Mouse (Mus musculus): Measurements from ENCODE around the gene Snrpb2. TPM values are rescaled to one million over a fixed set of nuclear protein-coding genes. Genes with fewer than 3 reads are reported as not detected.

Snrpb2 gene
- 0.71 and 4.8 TPM in 2 replicates for polyA plus RNA-seq (2012; ENCODE audit: low replicate concordance)

DNA sequence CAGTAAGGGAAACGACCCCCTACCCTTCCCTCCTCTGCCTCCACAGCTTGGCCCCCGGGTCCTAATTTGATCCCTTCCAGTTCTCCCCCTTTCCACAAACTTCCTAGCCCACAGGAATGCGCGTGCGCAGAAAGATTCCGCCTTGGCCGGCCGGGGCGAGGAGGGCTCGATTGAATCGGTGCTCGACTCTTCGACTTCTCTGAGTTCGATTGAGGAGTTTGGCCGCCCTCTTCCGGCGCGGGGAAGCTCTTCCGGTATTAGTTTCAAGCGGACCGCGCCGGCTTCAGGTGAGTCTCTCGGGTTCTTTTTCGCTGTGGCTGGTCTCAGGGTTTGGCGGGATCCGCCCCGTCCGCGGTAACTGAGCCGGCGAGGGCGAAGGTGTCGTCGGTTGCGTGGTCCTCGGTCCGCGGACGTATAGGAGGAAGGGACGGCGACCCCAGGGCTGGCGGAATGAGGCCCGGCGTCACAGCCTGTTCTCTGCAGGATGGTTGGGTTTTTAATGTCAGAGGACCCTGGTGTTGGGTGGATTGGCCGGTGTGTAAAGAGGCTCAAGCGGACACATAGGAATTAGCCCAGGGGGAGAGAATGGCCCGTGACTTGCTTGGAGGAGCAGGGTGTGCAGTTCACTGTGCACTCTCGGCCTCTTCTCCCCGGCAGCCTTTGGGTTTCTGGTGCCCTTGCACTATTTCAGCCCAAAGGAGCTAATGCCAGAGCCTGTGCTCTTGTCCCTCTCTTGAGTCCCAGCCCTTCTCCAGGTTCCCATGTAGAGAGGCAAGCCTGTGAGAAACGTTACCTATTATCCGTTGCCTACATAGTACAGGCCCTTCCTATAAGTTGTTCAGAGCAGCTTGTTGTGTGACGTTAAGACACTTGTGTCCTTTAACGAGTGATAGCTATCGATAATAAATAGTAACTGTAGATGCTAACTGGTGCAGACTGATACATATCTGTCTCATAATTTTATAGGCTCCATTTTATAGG, at the start of gene Snrpb2:
Snrpb2 (plus strand) TSS at position 228 of the 981 bp plus-strand sequence.

DNA sequence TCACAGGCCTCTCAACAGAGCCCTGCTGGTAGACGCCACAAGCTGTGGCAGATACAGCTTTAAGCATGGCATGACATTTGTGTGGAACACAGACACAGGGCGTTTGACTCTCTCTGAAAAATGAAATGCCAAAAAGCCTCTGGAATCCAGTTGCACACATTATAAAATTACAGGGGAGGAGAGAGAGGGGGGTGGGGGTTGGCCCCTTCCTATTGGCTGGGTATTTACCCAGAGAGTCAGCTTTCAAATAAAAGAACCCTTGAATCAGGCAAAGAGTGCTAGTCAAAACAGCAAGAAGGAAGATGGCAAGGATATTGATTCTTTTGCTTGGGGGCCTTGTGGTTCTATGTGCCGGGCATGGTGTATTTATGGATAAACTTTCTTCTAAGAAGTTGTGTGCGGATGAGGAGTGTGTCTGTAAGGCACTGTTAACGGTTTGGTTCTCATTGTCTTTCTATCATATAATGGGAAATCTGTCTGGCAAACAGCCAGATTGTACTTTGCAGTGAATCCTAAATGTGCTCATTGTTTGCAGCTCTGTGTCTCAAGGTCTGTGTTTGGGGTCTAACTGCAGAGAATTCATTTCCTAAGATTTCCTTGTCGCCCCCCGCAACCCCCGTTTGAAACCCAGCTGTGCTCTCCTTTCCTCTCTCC, 15.5 kb downstream of the Snrpb2 start, which contains the start of gene Otor:
Otor (plus strand) TSS at position 276 of the 654 bp plus-strand sequence.

Other genes starting within 250 kb of the Snrpb2 start
- gene Kif16b, start 161.5 kb upstream of the Snrpb2 start, polyA plus RNA-seq (2012; ENCODE audit: low replicate concordance), result 3.0 and 4.4 TPM in 2 replicates
- not detected in 2 replicates for gene Otor, start 15.4 kb downstream of the Snrpb2 start, polyA plus RNA-seq (2012; ENCODE audit: low replicate concordance)